Mouse (Mus musculus) bone marrow macrophage, adult 2 months (primary cell): ENCODE measurements around the gene Smim20. TPM values are rescaled to one million over a fixed set of nuclear protein-coding genes. Genes with fewer than 3 reads are reported as not detected.

Source experiments
- H3K27ac ChIP-seq: 2 replicates; pipeline ENCODE4 v1.5.1; 2012; ENCODE audit warnings: low read depth, low read length; ENCODE audit not compliant: insufficient read depth
- H3K4me1 ChIP-seq: 2 replicates; pipeline ENCODE4 v1.6.1; 2012; ENCODE audit warnings: low read length; ENCODE audit not compliant: control insufficient read depth, insufficient read depth
- H3K4me3 ChIP-seq: 2 replicates; pipeline ENCODE4 v1.5.1; 2012; ENCODE audit warnings: mild to moderate bottlenecking, low read length, moderate library complexity; ENCODE audit not compliant: insufficient read depth
- CTCF ChIP-seq: IDR thresholded peaks from 2 replicates; pipeline ENCODE4 v1.5.1; 2012; ENCODE audit warnings: low read depth, mild to moderate bottlenecking, low read length, moderate library complexity
- POLR2A ChIP-seq: IDR thresholded peaks from 2 replicates; pipeline ENCODE4 v1.6.1; 2012; ENCODE audit warnings: mild to moderate bottlenecking, low read depth, low read length, borderline replicate concordance
- polyA plus RNA-seq: library from polyadenylated mRNA; stranded (reverse); fragments of >200 nt; gene quantifications from 2 replicates; pipeline ENCODE4 v1.2.4, GENCODE M21; 2012; ENCODE audit not compliant: missing spikeins, insufficient read depth, insufficient read length

Smim20 gene
- polyA plus RNA-seq, 1 experiment = 42.0 TPM

GRCm38 (mm10) chr5:53276470-53277022 is 9.7 kb downstream of the Smim20 start:
- no peak overlapping the region for H3K27ac ChIP-seq
- no peak for TF ChIP-seq CTCF
- TF ChIP-seq POLR2A = no peak
- no peak overlapping the region for H3K4me3 ChIP-seq
- H3K4me1 ChIP-seq = no peaks in the 10 kb centered on the region

GRCm38 (mm10) chr5:53277716-53278263 is 10.9 kb downstream of the Smim20 start:
- no peak overlapping the region for H3K4me3 ChIP-seq
- no peak overlapping the region for H3K27ac ChIP-seq
- no peak for TF ChIP-seq POLR2A
- no peak for TF ChIP-seq CTCF
- H3K4me1 ChIP-seq = peaks cover 6% of the 10 kb centered on the region

GRCm38 (mm10) chr5:53279216-53279813 is 12.4 kb downstream of the Smim20 start:
- H3K4me1 ChIP-seq = peaks cover 6% of the 10 kb centered on the region
- no peak for TF ChIP-seq POLR2A
- TF ChIP-seq CTCF = no peak
- no peak overlapping the region for H3K4me3 ChIP-seq
- no peak overlapping the region for H3K27ac ChIP-seq

DNA sequence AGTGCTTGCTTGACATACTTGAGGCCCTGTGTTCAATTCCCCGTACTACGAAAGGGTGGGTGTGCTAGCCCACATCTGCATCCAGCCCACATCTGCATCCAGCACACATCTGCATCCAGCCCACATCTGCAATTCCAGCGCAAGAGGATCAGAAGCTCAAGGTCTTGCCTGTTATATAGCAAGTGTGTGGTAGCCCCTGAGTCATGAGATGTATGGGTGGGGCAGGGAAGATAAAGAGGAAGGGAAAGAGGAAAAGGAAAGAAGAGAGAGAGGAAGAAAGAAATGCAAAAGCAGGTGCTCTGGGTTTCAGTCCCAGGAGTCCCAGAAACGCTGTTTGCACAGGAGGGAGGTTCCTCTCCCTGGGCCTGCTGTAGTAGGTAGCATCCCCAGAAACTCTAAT is 15.6 kb downstream of the Smim20 start:
- Histone ChIP-seq H3K4me1 (peaks cover 6% of the 10 kb centered on the region), H3K27ac (no peak overlapping the region), H3K4me3 (no peak overlapping the region)
- no peak for TF ChIP-seq CTCF
- TF ChIP-seq POLR2A = no peak

- TF ChIP-seq CTCF (no peak), POLR2A (no peak)
- H3K4me3 ChIP-seq = no peak overlapping the region
- no peak overlapping the region for H3K27ac ChIP-seq
- peaks cover 6% of the 10 kb centered on the region for H3K4me1 ChIP-seq
Measured at GRCm38 (mm10) chr5:53286406-53286805, 19.5 kb downstream of the Smim20 start.

- TF ChIP-seq CTCF (no peak), POLR2A (no peak)
- H3K27ac ChIP-seq = no peak overlapping the region
- no peak overlapping the region for H3K4me3 ChIP-seq
- no peaks in the 10 kb centered on the region for H3K4me1 ChIP-seq
Measured at GRCm38 (mm10) chr5:53289438-53289837, 22.6 kb downstream of the Smim20 start.

DNA sequence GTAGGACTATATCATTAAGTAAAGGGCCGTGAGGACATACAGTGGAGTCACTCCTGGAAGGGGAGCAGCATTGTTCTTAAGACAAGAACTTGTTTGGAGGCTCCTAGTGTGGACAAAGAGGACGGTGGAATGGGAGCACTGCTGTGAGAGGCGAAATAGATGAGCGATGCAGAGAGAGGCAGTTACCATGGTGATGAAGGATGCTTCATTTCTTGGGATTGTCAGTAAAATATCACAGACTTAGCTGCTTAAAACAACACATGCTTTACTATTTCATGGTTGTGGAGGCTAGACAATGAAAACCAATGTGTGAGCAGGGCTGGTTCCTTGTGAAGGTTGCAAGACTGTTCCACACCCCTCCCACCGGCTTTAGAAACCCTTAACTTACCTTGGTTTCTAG is 27.7 kb downstream of the Smim20 start:
- Histone ChIP-seq H3K4me3 (no peak overlapping the region), H3K27ac (no peak overlapping the region), H3K4me1 (no peaks in the 10 kb centered on the region)
- TF ChIP-seq POLR2A (no peak), CTCF (no peak)

- Histone ChIP-seq H3K4me1 (no peaks in the 10 kb centered on the region), H3K4me3 (no peak overlapping the region), H3K27ac (no peak overlapping the region)
- TF ChIP-seq CTCF = no peak
- no peak for TF ChIP-seq POLR2A
Measured at GRCm38 (mm10) chr5:53296961-53297360, 30.1 kb downstream of the Smim20 start.

GRCm38 (mm10) chr5:53301496-53301895 is 34.6 kb downstream of the Smim20 start:
- Histone ChIP-seq H3K4me1 (no peaks in the 10 kb centered on the region), H3K4me3 (no peak overlapping the region), H3K27ac (no peak overlapping the region)
- TF ChIP-seq CTCF (no peak), POLR2A (no peak)

DNA sequence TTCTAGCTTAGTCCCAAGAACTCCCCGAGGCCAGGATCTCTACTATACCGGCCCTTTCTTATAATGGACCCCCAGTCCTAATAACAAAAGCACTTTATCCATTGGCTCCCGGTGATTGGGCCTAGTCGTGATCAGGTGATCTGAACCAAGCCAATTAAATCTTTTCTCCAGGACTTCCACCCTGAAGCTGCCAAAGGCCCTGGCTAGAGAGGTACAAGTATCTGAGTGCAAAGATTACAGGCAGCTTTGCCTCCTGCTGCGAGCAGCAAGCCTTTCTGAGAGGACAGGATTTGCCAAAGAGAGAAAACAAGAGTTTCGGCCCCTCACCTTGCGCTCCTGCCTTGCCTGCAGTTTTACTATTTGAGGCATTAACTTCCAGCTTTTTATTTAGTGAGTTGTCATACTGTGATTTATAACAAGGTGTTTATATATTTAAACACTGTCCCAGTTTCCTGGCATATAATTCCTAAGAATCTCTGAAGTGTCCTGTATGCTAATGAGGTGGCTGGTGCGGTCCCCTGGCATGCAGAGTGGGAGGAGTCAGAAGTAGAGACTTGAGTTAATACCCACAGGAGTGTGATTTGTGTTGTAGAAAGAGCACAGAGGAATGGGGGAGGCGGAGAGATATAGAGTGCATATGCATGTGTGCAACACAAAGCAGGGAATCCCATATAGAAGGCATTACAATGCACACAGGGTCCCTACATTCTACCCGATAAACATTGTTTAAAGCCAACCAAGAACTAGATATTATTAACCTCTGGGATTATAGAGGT is 36.2 kb downstream of the Smim20 start:
- Histone ChIP-seq H3K27ac (no peak overlapping the region), H3K4me1 (no peaks in the 10 kb centered on the region), H3K4me3 (no peak overlapping the region)
- TF ChIP-seq CTCF (no peak), POLR2A (no peak)
